Mouse (Mus musculus) hindbrain, embryonic 10.5 days (tissue): ENCODE measurements at regions not wholly inside any gene's neighbourhood (a gene's known extent, or its start where the extent isn't known, plus 50 kb on each side); places are given as distances from the start of the nearest gene placed in this dataset.
A peak's percentile ranks its signal among the peaks of the same experiment; 100 is the strongest.

Experiments used
- DNase-seq: peaks from one replicate; pipeline ENCODE4 v3.0.0-alpha.2; 2017; ENCODE audit warnings: low spot score
- H3K27ac ChIP-seq: fragments of 300-500 bp; sonication (generic); 2 replicates; pipeline ENCODE4 v1.5.1; 2016; ENCODE audit warnings: mild to moderate bottlenecking, moderate library complexity
- H3K27me3 ChIP-seq: fragments of 300-500 bp; sonication (generic); 2 replicates; pipeline ENCODE4 v1.6.1; 2016; ENCODE audit warnings: mild to moderate bottlenecking; ENCODE audit not compliant: poor library complexity, insufficient read depth, severe bottlenecking
- H3K36me3 ChIP-seq: fragments of 300-500 bp; sonication (generic); 2 replicates; pipeline ENCODE4 v1.6.1; 2016; ENCODE audit warnings: mild to moderate bottlenecking, moderate library complexity
- H3K4me1 ChIP-seq: fragments of 300-500 bp; sonication (generic); replicated peaks from 2 replicates; pipeline ENCODE4 v1.6.1; 2016; ENCODE audit warnings: mild to moderate bottlenecking
- H3K4me3 ChIP-seq: fragments of 300-500 bp; sonication (generic); 2 replicates; pipeline ENCODE4 v1.5.1; 2016; ENCODE audit warnings: mild to moderate bottlenecking, moderate library complexity
- H3K9me3 ChIP-seq: fragments of 300-500 bp; sonication (generic); 2 replicates; pipeline ENCODE4 v1.6.1; 2016; ENCODE audit warnings: mild to moderate bottlenecking, moderate library complexity
- WGBS: fragments of 180-500 bp; shearing (Covaris S2); methylation state at CpG from one replicate; pipeline ENCODE4 v1.1.7; 2016; 5-methylcytosine and 5-hydroxymethylcytosine counted together

DNA sequence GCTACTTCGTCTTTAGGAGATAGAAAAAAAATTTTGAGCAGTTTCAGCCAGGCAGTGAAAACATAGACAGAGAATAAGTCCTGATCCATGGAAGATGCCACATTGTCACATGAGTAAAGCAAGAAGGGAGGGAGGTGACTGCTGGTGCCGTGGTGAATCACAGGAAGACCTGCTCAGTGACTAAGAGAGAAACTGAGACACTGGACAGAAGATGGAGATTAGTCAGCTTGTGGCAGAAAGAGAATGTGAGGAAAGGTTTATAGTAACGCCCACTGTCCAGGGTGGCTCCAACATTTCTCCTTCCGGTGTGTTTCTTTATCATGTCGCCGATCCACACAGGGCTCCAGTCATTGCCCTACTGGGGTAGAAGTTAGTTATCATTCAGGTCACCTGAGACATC is 339.6 kb downstream of the Foxa2 start:
- H3K4me3 ChIP-seq: no peak overlapping the region
- 92% methylated on average over 6 of the region's 6 CpGs for WGBS
- H3K4me1 ChIP-seq: peaks cover 8% of the 10 kb centered on the region; the same call in 1 of the 2 replicates
- H3K27ac ChIP-seq: no peak overlapping the region
- DNase-seq: no peak
- H3K36me3 ChIP-seq: no peaks in the 10 kb centered on the region
- H3K27me3 ChIP-seq: no peaks in the 10 kb centered on the region
- no peaks in the 10 kb centered on the region for H3K9me3 ChIP-seq

DNA sequence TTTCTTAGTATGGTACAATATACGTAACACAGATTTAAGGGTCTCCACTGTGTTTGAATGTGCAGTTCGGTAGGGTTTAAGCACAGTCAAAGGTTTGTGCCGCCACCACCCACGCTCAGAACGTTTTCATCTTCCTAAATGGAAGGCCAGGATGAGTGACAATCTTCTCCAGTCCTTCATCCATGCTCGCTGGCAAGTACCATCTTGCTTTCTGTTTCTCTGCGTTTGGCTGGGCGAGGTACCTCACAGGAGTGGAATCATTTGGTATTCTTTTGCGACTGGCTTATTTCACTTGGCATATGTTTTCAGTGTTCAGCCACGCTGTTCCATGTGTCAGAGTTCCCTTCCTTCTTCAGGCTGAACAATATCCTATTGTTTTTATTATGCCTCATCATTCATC is 342.3 kb downstream of the Pax1 start:
- Histone ChIP-seq H3K4me1 (peaks cover 11% of the 10 kb centered on the region; the same call in 1 of the 2 replicates), H3K36me3 (no peaks in the 10 kb centered on the region), H3K9me3 (no peaks in the 10 kb centered on the region), H3K27ac (no peak overlapping the region), H3K27me3 (no peaks in the 10 kb centered on the region), H3K4me3 (no peak overlapping the region)
- 89% methylated on average over 10 of the region's 10 CpGs for WGBS
- no peak for DNase-seq

DNA sequence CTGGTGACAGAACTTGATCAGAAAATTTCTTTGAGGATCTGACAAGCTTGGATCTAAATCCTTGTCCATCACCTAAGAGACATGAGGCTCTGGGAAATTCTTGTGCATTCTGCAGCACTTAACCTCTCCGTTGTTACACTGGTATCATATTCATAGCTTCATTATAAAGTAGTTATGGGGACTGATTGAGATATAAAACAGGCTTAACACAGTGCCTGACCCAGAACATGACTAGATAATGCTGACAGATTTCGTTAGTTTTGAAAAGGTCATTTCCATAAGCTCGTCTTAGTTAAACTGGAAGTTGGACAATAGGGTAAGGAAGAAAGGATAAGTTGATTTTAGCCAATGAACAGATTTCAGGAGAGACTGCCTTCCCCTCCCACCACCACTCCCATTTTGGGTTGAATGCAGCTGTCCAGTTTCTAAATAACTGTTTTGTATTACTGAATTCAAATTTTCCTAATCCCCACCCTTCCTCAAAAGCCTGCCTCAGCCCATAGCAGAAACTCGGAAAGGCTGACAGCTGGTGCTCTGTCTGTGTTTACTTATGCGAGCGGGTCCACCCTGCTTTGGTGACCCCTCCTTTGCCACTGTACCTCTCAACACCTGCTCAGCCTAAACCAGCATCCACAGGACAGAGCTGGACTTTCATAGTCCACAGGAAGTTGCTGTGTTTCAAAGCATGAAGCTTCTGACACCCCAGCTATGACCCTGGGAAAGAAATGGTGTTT is 340.8 kb downstream of the Pax1 start:
- H3K36me3 ChIP-seq: no peaks in the 10 kb centered on the region
- DNase-seq: no peak
- no peaks in the 10 kb centered on the region for H3K27me3 ChIP-seq
- no peaks in the 10 kb centered on the region for H3K9me3 ChIP-seq
- peaks cover 11% of the 10 kb centered on the region; the same call in 1 of the 2 replicates for H3K4me1 ChIP-seq
- H3K4me3 ChIP-seq: no peak overlapping the region
- no peak overlapping the region for H3K27ac ChIP-seq
- 56% methylated on average over 6 of the region's 6 CpGs for WGBS

DNA sequence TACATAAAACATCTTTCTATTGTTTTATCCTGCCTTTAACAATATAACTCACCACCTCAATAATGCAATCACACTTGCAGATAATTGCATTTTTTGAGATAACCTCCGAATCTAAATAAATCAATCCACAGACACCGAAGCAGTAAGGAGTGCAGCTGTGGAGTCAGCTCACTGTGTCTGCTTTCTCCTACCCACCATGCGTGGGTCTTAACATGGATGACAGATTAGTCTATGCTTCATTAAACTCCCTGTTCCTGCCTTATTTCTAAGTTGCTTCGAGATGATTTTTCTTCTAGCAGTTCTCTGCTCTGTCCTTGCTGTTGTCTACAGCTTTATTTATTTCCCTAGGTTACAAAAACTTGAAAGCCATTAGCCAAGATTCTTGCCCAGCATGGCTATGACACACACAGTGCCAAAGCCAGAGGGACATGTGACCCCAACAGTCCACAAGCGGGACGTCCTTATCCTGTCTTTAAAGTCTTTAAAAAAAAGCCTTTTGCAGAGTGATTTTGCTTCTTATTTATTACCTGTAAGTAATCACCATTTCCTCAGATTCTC is 337.9 kb downstream of the Pax1 start:
- peaks cover 11% of the 10 kb centered on the region; the same call in 1 of the 2 replicates for H3K4me1 ChIP-seq
- no peak overlapping the region for H3K4me3 ChIP-seq
- no peaks in the 10 kb centered on the region for H3K36me3 ChIP-seq
- DNase-seq: no peak
- H3K27ac ChIP-seq: no peak overlapping the region
- 79% methylated on average over 6 of the region's 6 CpGs for WGBS
- H3K27me3 ChIP-seq: no peaks in the 10 kb centered on the region
- no peaks in the 10 kb centered on the region for H3K9me3 ChIP-seq

DNA sequence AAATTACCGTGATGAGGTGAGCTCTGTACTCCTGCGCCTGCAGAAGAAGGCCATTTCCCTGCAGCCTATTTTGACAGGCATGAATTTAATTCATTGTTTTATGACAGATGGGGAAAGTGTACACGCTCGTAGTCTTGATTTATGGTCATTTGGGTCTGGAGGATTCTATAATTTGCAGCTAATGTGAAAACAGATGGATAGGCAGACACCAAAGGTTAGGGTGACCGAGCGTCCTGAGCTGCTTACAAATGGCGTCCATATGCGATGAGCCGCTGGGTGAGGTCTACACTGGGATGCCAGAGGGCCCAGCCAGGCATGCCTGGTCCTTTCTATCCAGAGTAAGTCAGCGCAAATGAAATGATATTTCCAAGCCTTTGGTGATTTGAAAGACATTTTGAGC is 330.2 kb downstream of the Pax1 start:
- H3K4me3 ChIP-seq: no peak overlapping the region
- no peaks in the 10 kb centered on the region for H3K9me3 ChIP-seq
- peaks cover 1% of the 10 kb centered on the region; the same call in 1 of the 2 replicates for H3K27me3 ChIP-seq
- no peak overlapping the region for H3K27ac ChIP-seq
- H3K36me3 ChIP-seq: no peaks in the 10 kb centered on the region
- no peak for DNase-seq
- 90% methylated on average over 10 of the region's 10 CpGs for WGBS
- H3K4me1 ChIP-seq: no peaks in the 10 kb centered on the region

DNA sequence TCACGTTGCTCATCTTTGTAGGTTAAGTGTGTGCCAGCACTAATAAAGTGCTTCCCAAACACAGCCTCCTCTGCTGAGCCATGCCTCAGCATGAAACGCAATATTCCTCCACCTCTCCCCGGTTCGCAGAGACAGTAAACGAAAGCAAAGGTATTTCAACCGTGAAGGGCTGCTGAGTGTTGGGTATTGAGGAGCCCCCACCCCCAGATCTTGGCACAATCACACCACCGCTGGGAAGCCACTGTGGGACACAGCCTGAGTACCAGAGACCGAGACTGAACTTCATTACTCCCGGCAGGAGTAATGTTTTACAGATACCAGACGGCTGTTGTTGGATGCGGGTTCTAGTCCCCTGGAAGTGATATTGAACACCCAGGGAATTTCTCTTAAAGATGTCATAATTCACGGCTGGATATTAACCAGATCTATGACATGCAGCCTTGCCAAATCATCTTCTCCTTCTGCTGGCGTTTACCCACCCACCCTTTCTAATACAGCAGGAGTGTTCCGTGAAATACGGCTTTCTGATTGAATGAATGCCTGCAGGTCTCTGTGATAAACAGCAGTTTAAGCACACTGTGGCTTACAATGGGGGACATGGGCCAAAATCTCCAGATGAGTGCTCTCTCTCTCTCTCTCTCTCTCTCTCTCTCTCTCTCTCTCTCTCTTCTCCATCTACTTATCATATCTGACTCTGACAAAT is 328.9 kb downstream of the Pax1 start:
- Histone ChIP-seq H3K36me3 (no peaks in the 10 kb centered on the region), H3K9me3 (no peaks in the 10 kb centered on the region), H3K27me3 (peaks cover 4% of the 10 kb centered on the region; the same call in 1 of the 2 replicates), H3K27ac (no peak overlapping the region), H3K4me3 (no peak overlapping the region), H3K4me1 (no peaks in the 10 kb centered on the region)
- no peak for DNase-seq
- 77% methylated on average over 15 of the region's 15 CpGs for WGBS

DNA sequence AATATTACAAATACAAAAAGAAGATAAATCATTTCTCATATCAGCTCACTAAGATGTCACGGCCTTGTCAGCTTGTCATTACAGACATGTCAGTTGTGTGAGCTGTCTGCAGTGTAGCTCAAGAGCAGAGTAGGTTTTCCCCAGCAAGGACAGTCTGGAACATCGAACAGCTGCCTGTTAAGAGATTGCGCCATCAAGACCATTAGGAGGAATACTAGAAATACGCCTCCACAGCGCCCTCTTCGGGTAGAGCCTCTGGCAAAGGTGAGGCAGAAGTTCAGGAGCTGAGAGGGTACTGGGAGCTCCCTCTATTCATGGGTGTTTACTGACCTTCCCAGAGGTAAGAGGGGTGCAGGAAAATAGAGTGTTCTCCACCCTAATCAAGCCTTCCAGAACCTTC is 327.0 kb downstream of the Pax1 start:
- Histone ChIP-seq H3K4me1 (no peaks in the 10 kb centered on the region), H3K27me3 (peaks cover 4% of the 10 kb centered on the region; the same call in 1 of the 2 replicates), H3K4me3 (no peak overlapping the region), H3K36me3 (no peaks in the 10 kb centered on the region), H3K27ac (no peak overlapping the region), H3K9me3 (no peaks in the 10 kb centered on the region)
- 23% methylated on average over 6 of the region's 6 CpGs for WGBS
- DNase-seq: peak; percentile 70

DNA sequence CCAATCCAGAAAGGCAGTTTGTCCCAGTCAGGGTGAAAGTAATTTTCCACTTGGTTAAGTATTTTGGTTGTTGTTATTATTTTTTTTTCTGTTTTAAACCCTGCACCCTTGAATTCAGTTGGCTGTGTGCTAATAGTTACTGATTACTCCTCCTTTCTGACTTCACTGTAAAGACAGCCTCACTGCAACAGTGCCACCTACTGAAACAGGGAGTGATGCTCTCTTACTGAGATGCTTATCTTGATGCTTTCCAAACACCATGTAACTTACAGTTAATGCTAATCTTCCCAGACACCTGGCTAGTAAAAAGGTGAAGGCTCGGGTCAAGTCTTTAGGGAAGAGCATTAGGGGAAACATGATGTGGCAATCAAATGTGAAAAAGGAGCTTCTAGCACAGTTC is 294.9 kb downstream of the Pax1 start:
- Histone ChIP-seq H3K4me1 (no peaks in the 10 kb centered on the region), H3K36me3 (no peaks in the 10 kb centered on the region), H3K9me3 (no peaks in the 10 kb centered on the region), H3K4me3 (no peak overlapping the region), H3K27me3 (no peaks in the 10 kb centered on the region), H3K27ac (no peak overlapping the region)
- 40% methylated on average over 1 of the region's 1 CpGs for WGBS
- DNase-seq: no peak

DNA sequence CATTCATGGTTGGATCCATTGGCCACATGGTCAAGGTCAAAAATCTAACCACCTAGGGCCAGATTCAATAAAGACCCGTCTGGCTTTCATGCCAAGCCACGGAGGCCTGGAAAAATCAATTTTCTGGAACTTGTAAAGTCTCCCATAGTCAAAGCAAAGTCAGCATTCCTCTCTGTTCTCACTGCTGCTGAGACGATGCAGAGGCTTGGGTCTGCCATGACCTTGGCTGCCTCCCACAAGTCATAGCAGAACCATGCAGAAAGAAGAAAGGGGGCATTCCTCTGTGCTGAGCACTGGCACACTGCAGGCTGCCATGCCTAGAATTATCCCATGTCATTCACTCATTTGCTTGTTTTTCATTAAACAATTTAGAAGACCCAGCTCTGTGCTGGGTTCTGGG is 288.5 kb downstream of the Pax1 start:
- no peak overlapping the region for H3K27ac ChIP-seq
- no peaks in the 10 kb centered on the region for H3K9me3 ChIP-seq
- H3K36me3 ChIP-seq: no peaks in the 10 kb centered on the region
- 51% methylated on average over 3 of the region's 3 CpGs for WGBS
- DNase-seq: no peak
- H3K4me3 ChIP-seq: no peak overlapping the region
- H3K4me1 ChIP-seq: 0 out of 2 replicates have a peak, but pooled peaks cover 2% of the 10 kb centered on the region
- no peaks in the 10 kb centered on the region for H3K27me3 ChIP-seq

DNA sequence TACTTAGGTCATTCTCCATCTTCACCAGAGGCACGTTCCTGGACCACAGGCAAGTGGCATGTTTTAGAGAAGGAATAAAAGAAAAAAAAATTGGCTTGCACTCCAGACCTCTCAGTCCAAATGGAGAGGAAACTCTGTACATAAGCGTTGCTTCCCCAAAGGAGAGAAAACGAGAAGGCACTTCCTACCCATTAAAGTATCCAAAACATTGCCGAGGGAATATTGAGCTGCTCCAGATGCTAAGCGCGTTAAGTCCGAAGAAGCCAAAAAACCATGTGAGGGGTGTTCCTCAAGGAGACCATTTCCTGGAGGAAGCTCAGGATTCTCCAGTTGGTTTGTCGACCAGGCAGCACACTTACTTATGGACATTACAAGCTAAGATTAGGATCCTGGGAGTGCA is 286.2 kb downstream of the Pax1 start:
- H3K4me1 ChIP-seq: 0 out of 2 replicates have a peak, but pooled peaks cover 2% of the 10 kb centered on the region
- no peak for DNase-seq
- no peaks in the 10 kb centered on the region for H3K27me3 ChIP-seq
- H3K4me3 ChIP-seq: no peak overlapping the region
- 90% methylated on average over 8 of the region's 8 CpGs for WGBS
- no peaks in the 10 kb centered on the region for H3K36me3 ChIP-seq
- H3K9me3 ChIP-seq: no peaks in the 10 kb centered on the region
- H3K27ac ChIP-seq: no peak overlapping the region

DNA sequence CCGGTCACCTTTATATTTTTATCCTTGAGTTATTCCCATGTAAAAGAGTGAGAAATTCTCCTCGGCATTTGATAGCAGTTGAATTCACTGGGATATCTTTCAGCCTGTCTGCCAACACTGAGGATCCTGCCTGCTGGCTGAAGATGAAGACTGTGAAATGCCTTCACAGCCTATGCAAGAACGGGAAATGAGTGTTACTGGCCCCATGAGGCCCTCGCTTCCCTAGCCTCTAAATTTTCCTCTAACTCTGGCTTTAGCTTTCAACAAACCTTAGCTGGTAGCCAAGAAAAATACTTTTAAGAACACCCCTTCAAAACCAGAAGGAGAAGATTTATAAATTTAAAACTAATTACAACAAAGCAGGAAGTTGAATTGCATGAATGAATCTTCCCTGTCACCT is 285.8 kb downstream of the Pax1 start:
- Histone ChIP-seq H3K4me3 (no peak overlapping the region), H3K4me1 (0 out of 2 replicates have a peak, but pooled peaks cover 2% of the 10 kb centered on the region), H3K9me3 (no peaks in the 10 kb centered on the region), H3K36me3 (no peaks in the 10 kb centered on the region), H3K27me3 (no peaks in the 10 kb centered on the region), H3K27ac (no peak overlapping the region)
- DNase-seq: no peak
- WGBS: 89% methylated on average over 4 of the region's 4 CpGs

DNA sequence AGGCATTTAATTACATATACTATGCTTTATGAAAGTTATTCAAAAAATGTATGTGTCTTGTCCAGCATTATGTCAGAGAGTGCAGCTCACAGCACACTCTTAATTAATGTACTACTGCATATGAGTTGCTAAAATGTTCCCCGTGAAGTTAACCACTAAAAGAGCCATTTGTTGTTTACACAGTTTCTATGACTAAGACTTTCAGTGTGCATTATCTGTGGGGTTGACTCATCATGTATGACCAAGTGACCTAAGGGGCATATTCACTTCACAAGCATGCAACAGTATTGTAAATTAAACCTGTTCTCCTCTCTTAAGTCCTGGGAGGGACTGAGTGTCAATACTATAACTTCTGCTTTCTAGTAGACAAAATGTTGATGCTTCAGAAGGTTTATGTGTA is 276.2 kb downstream of the Pax1 start:
- H3K27me3 ChIP-seq: no peaks in the 10 kb centered on the region
- no peak overlapping the region for H3K4me3 ChIP-seq
- 83% methylated on average over 1 of the region's 1 CpGs for WGBS
- H3K4me1 ChIP-seq: peaks cover 6% of the 10 kb centered on the region
- no peak overlapping the region for H3K27ac ChIP-seq
- no peaks in the 10 kb centered on the region for H3K36me3 ChIP-seq
- no peak for DNase-seq
- H3K9me3 ChIP-seq: no peaks in the 10 kb centered on the region

DNA sequence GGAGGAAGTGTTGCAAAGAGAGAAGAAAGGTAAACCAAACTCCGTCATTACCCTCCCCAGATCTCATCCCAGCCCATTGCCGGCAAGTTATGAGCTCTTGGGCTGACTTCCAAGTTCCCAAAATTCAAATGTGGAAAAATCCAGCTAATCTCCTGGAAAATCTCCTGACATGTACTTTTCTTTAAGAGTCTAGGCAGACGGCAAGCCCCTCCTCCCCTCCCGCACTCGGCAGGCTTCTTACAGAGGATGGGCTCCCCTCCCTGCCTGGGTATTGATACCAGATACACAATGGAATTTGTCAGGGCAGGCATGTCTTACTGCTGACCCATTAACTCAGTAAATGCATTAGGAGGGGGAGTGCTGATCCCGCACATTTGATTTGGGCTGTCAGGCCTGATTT is 271.0 kb downstream of the Pax1 start:
- no peak overlapping the region for H3K4me3 ChIP-seq
- WGBS: 44% methylated on average over 6 of the region's 6 CpGs
- H3K4me1 ChIP-seq: peaks cover 14% of the 10 kb centered on the region
- no peaks in the 10 kb centered on the region for H3K27me3 ChIP-seq
- peak; percentile 5 for DNase-seq
- no peaks in the 10 kb centered on the region for H3K36me3 ChIP-seq
- H3K9me3 ChIP-seq: no peaks in the 10 kb centered on the region
- H3K27ac ChIP-seq: no peak overlapping the region
